ENCODE assay signal across 31 mouse cellular contexts in the genomic region with DNA sequence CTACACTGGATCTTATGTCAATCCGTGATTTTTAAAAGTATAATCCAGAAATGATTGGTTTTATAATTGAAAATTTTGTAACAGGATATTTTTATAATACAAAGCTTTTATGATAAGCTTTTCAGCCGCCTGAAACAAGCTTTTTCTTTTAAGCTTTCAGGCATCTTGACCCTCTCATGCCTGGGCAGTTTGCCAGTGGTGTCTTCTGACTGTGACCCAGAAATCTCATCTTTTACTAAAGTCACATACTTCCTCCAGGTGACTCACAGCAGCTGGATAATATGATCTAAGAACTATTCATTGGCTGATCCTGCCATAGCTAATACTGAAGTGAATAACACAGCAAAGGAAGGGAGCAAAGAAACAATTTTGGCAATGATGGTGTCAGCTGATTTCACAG. TPM values are rescaled to one million over a fixed set of nuclear protein-coding genes. Genes with fewer than 3 reads are reported as not detected.
DNase-seq lines count a peak whose midpoint lies in the region; ATAC-seq and TF ChIP-seq lines count a peak whose summit lies in the region.
"Had no signal": no experiment of that assay in that cellular context is flagged by ENCODE, and none has a peak within 500 bp of the region (broad histone marks: within the 10 kb centered on the region; RNA-seq: fewer than 3 reads in every experiment).

No protein-coding gene starts in this region.

- H3K27ac ChIP-seq in lung, postnatal 0 days (ENCODE audit: low read length), result no peak overlapping the region
- H3K27ac ChIP-seq: heart, embryonic 10.5 days; hindbrain, embryonic 12.5 days; hindbrain, postnatal 0 days; intestine, embryonic 15.5 days; kidney, postnatal 0 days; limb, embryonic 12.5 days; liver, embryonic 15.5 days; lung, embryonic 15.5 days; midbrain, embryonic 12.5 days; neural tube, embryonic 13.5 days had no signal

- no peak for TF ChIP-seq CTCF in Patski (IDR thresholded peaks at IDR 0.05)
- TF ChIP-seq CTCF in lung, postnatal 0 days (IDR thresholded peaks at IDR 0.05), result no peak

- TF ChIP-seq EP300 in lung, postnatal 0 days (IDR thresholded peaks at IDR 0.05), result no peak

- 45% methylated on average over 2 of the region's 2 CpGs for WGBS in lung, postnatal 0 days

- peak; percentile 54 for ATAC-seq in Patski
- ATAC-seq in lung, postnatal 0 days, result no peak
- ATAC-seq: forebrain, embryonic 14.5 days; hindbrain, postnatal 0 days; intestine, embryonic 15.5 days had no signal

- H3K4me3 ChIP-seq in lung, postnatal 0 days (ENCODE audit: low read depth, low read length), result no peak overlapping the region
- H3K4me3 ChIP-seq: heart, embryonic 10.5 days; hindbrain, embryonic 12.5 days; intestine, embryonic 15.5 days; limb, embryonic 12.5 days; liver, embryonic 15.5 days; lung, embryonic 15.5 days; megakaryocyte, embryonic 14.5 days; midbrain, embryonic 12.5 days; myocyte; neural tube, embryonic 13.5 days had no signal

- H3K9ac ChIP-seq in lung, postnatal 0 days (replicated peaks; ENCODE audit: low read depth), result no peak overlapping the region
- H3K9ac ChIP-seq: hindbrain, embryonic 12.5 days; intestine, embryonic 15.5 days; limb, embryonic 12.5 days; liver, embryonic 15.5 days; lung, embryonic 15.5 days; midbrain, embryonic 12.5 days; neural tube, embryonic 13.5 days had no signal

- POLR2A ChIA-PET in Patski (lab: Charles Lee), result no interaction called here

- DNase-seq in cerebellum, postnatal 10 days, result peak; percentile 13 to 23
- DNase-seq in cerebellum, adult 9-10 months, result no peak
- peak; percentile 55 for DNase-seq in 3T3-L1 (ENCODE audit: low read depth, low spot score)
- peak; percentile 24 for DNase-seq in Patski (ENCODE audit: low read depth, low spot score)
- peak; percentile 49 for DNase-seq in adrenal gland, postnatal 14 days
- DNase-seq in lung, postnatal 0 days (ENCODE audit: low spot score), result no peak
- DNase-seq in gastrocnemius, postnatal 36 days, result no peak
- DNase-seq in thymus, postnatal 10 days (ENCODE audit: low spot score in 2 of 2), result no peak
- DNase-seq: B cell, adult 2 months; cerebellum, adult 11-12 months; gastrocnemius, postnatal 14 days; heart, adult 11 months; heart, postnatal 36 days; kidney, adult 8-10 months; layer of hippocampus, adult 9-11 months; lung, postnatal 36 days; thymus, adult 18-20 months; thymus, postnatal 36 days had no signal

- H3K4me2 ChIP-seq in lung, postnatal 0 days (replicated peaks; ENCODE audit: low read depth, low read length), result no peak overlapping the region
- H3K4me2 ChIP-seq: hindbrain, embryonic 12.5 days; intestine, embryonic 15.5 days; limb, embryonic 12.5 days; liver, embryonic 15.5 days; lung, embryonic 15.5 days; midbrain, embryonic 12.5 days; neural tube, embryonic 13.5 days had no signal

- no peaks in the 10 kb centered on the region for H3K4me1 ChIP-seq in lung, postnatal 0 days (ENCODE audit: insufficient read depth, low read depth, low read length)
- H3K4me1 ChIP-seq: heart, embryonic 10.5 days; hindbrain, embryonic 12.5 days; intestine, embryonic 15.5 days; limb, embryonic 12.5 days; liver, embryonic 15.5 days; lung, embryonic 15.5 days; megakaryocyte, embryonic 14.5 days; midbrain, embryonic 12.5 days; neural tube, embryonic 13.5 days had no signal

- no peaks in the 10 kb centered on the region for H3K36me3 ChIP-seq in lung, postnatal 0 days (ENCODE audit: insufficient read depth, low read length)
- H3K36me3 ChIP-seq: heart, embryonic 10.5 days; hindbrain, embryonic 12.5 days; intestine, embryonic 15.5 days; limb, embryonic 12.5 days; liver, embryonic 15.5 days; lung, embryonic 15.5 days; midbrain, embryonic 12.5 days; neural tube, embryonic 13.5 days had no signal

- no peaks in the 10 kb centered on the region for H3K9me3 ChIP-seq in lung, postnatal 0 days (ENCODE audit: low read length)
- H3K9me3 ChIP-seq: heart, embryonic 10.5 days; hindbrain, embryonic 12.5 days; intestine, embryonic 15.5 days; limb, embryonic 12.5 days; liver, embryonic 15.5 days; lung, embryonic 15.5 days; megakaryocyte, embryonic 14.5 days; midbrain, embryonic 12.5 days; neural tube, embryonic 13.5 days had no signal

- intact Hi-C loops in gastrocnemius, postnatal 36 days (cut with DNase I), result no loop called here

- CTCF ChIA-PET in Patski (lab: Charles Lee), result no interaction called here

- no peaks in the 10 kb centered on the region for H3K27me3 ChIP-seq in Patski
- no peaks in the 10 kb centered on the region for H3K27me3 ChIP-seq in lung, postnatal 0 days (replicated peaks; ENCODE audit: insufficient read depth, low read length)
- H3K27me3 ChIP-seq: hindbrain, embryonic 12.5 days; intestine, embryonic 15.5 days; limb, embryonic 12.5 days; liver, embryonic 15.5 days; lung, embryonic 15.5 days; megakaryocyte, embryonic 14.5 days; midbrain, embryonic 12.5 days; neural tube, embryonic 13.5 days had no signal

- in situ Hi-C loops in Patski (cut with MboI; ENCODE audit: low pct_unique_long_range_greater_than_20kb), result no loop called here

RNA-seq across cellular contexts. Expression of gene Hdac2, which starts 9.9 kb away (rescaled TPM):
- polyA plus RNA-seq in Patski (2021), result 149 TPM
- 96.5 and 103 TPM in 2 replicates for total RNA-seq in adrenal gland, postnatal 14 days (2021)
- polyA plus RNA-seq in lung, postnatal 0 days (2015; fragmentation: Nextera tagmentation; extraction: Ambion mirVana), result 91.2 and 103 TPM in 2 replicates
- total RNA-seq in gastrocnemius, postnatal 36 days (2021), result 10 to 100 TPM; 48.5 to 51.6 TPM

Comparison
In these comparisons a context has a peak if more than half of its experiments do, and no peak if none do; other contexts are left out.
1. DNase-seq: peak in cerebellum, postnatal 10 days (2 of 2), 3T3-L1 (single experiment), Patski (single experiment) and adrenal gland, postnatal 14 days (single experiment); none in cerebellum, adult 9-10 months (single experiment), lung, postnatal 0 days (single experiment), gastrocnemius, postnatal 36 days (0 of 2) and thymus, postnatal 10 days (0 of 2).